Mouse (Mus musculus) cerebellum, adult 11-12 months (tissue): Measurements from ENCODE around the gene AI593442.
A peak's percentile ranks its signal among the peaks of the same experiment; 100 is the strongest.

ENCODE experiments used
- DNase-seq: peaks from one replicate; pipeline ENCODE4 v3.0.0; 2022

Gene AI593442

GRCm38 (mm10) chr9:52679362-52679947 lies at the start of gene AI593442:
Gene AI593442 (minus strand): TSS chr9:52679780.
- peak; percentile 2 for DNase-seq

GRCm38 (mm10) chr9:52728806-52729205 lies 49.2 kb upstream of the AI593442 start:
- no peak for DNase-seq

DNA sequence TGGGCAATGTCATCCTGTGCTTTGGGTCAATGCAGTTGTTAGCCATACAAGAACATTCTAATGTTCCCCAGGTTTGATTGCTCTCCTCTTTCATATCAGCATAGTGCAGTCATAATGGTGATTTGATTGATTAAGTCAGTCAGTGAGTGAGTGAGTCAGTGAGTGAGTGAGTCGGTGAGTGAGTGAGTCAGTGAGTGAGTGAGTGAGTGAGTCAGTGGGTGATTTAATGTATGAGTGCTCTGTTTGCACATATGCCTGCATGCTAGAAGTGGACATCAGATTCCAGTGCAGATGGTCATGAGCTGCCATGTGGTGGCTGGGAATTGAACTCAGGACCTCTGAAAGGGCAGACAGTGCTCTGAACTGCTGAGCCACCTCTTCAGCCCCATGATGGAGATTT lies 43.0 kb upstream of the AI593442 start:
- no peak for DNase-seq

DNA sequence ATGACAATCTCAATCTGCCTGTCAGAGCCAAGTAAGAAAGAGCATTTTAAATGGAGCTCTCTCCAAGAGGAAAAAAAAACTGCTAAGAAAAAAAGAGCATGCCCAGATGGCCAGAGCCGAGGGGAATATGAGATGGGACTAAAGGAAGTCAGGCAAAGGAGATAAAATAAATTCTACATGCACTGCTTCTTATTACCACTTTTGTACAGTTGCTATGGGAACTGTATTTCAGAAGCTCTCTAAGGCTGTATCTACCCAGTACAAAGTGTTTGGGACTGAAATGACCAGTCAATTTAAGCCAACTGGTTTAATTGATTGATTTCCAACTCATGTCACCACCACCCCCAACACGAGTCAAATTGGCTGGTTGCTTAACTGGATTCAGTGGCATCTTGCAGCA lies 40.0 kb upstream of the AI593442 start:
- DNase-seq, result no peak

- no peak for DNase-seq
Measured at GRCm38 (mm10) chr9:52680036-52680435, 456 bp upstream of the AI593442 start.

- no peak for DNase-seq
Measured at GRCm38 (mm10) chr9:52678839-52679215, 753 bp downstream of the AI593442 start.

- DNase-seq, result peak; percentile 1
Measured at GRCm38 (mm10) chr9:52678179-52678838, 1.3 kb downstream of the AI593442 start.

DNA sequence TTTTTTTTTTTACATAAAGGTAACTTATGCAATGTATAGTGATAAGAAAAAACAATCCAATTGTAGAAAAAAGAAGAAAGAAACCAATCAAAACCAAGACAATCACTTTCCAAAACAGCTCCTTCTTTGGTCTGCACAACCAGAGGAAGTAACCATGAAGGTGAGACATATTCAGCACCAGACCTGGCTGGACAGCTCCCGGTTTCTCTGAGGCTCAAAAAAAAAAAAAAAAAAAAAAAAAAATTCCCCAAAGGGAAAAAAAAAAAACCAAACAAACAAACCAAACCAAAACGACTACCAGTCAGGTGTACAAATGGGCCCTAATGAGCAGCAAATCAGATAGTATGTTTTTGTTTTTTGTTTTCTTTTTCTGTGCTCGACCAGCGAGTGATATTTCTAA lies 3.0 kb downstream of the AI593442 start:
- DNase-seq, result no peak

GRCm38 (mm10) chr9:52675937-52676336 lies 3.6 kb downstream of the AI593442 start:
- no peak for DNase-seq

DNA sequence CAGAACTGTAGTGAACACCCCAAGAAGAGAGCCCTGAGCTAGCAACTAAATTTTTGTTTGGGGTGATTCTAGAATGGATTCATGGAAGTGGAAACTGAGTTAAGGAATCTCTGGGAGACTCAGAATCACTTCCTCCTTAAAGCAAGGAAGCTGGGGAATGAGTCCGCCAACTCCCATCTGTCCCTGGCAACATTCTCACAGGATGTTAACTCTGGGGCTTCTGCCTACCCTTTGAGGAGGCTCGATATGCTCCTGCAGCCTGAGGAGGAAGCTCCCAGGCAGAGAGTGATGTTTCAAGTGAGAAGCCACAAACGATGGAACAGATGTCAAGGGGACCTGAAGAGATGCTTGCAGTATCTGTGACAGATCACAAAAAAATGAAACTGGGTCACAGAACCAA lies 18.2 kb downstream of the AI593442 start:
- no peak for DNase-seq

- DNase-seq, result no peak
Measured at GRCm38 (mm10) chr9:52650341-52650951, 29.1 kb downstream of the AI593442 start.

GRCm38 (mm10) chr9:52645312-52645711 lies 34.3 kb downstream of the AI593442 start:
- DNase-seq, result no peak

GRCm38 (mm10) chr9:52644626-52645025 lies 35.0 kb downstream of the AI593442 start:
- DNase-seq, result no peak

DNA sequence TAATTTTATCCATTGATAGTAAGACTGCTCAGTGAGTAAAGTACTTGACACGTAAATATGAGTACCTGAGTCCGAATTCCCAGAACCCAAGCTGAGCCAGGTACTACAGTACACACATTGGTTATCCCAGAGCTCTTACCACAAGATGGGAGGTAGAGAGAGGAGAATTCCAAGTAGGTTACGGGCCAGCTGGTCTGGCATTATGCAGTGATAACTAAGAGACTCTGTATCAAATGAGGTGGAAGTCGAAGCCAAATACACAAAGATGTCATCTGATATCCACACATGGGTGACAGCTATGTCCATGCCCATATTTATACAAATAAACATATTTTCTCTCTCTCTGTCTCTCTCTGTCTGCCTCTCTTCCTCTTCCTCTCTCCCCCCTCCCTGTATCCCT lies 35.4 kb downstream of the AI593442 start:
- no peak for DNase-seq

DNA sequence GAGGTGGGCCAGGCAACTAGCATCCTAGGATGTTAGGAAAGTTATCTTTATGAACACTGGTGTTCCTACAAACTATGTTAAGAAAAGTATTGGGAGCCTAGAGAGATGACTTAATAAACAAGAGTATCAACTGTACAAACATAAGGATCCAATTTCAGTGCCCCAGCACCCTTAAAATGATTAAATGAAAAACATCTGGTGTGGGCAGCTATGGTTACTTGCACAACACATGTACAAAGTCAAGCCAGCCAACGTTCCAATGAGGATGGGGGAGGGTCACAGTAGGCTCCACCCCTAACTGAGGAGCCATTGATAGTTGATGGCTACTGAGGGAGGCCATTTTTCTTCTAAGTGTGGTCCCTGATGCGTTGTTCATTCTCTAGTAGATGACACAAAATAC lies 43.6 kb downstream of the AI593442 start:
- DNase-seq, result no peak

DNA sequence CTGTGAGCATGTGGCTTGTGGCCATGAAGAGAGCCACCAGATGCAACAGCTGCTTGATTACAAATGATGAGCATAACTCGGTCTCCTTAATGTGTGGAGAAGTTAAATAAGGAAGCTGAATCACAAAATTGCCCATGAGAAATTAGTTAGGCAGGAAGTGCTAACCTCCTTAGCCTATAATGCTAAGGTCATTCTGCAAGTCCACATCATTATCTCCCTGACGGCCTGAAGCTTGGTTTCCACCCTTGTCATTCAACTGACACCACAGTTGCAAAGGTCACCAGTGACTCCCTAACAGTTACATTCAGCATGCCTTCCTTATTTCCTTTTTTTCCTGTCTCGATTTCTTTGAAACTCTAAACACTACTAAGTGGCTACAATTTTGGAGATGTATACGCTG lies 55.7 kb downstream of the AI593442 start:
- no peak for DNase-seq
